Mouse (Mus musculus) frontal cortex, adult 2 months (tissue): ENCODE data around the gene Il34. TPM values are rescaled to one million over a fixed set of nuclear protein-coding genes. Genes with fewer than 3 reads are reported as not detected.

Experiments used
- DNase-seq, 2 experiments: peaks; one replicate each; pipeline ENCODE4 v3.0.0; 2022; ENCODE audit warnings: low spot score in 1 of 2; ENCODE audit errors: extremely low spot score in 1 of 2
- polyA plus RNA-seq: library from polyadenylated mRNA; depleted of rRNA; stranded (reverse); fragments of >200 nt; gene quantifications from 2 replicates; pipeline ENCODE4 v1.2.3, GENCODE M21; 2012

Il34 gene
- polyA plus RNA-seq, 1 experiment, result 119 TPM

- DNase-seq, result no peak
Observed at GRCm38 (mm10) chr8:110811793-110812192, 6.1 kb upstream of the Il34 start.

DNA sequence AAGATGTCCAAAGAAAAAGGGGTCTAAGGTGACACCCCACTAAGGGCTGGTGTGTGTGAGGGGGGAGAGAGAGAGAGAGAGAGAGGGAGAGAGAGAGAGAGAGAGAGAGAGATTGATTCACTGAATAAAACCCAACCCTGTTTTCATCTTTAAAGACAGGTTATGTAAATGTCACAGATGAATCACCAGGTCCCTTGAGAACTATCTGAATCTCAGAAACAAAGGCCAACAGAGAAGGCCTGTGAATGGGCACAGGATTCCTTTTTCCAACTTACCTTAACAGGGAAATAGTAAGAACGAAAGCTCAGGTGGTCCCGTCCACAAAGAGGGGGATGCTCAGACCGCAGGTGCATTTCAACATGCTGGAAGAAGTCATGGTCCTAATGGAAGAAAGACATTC is 5.4 kb upstream of the Il34 start:
- DNase-seq, result no peak

- no peak for DNase-seq
Observed at GRCm38 (mm10) chr8:110810481-110811065, 4.8 kb upstream of the Il34 start.

DNA sequence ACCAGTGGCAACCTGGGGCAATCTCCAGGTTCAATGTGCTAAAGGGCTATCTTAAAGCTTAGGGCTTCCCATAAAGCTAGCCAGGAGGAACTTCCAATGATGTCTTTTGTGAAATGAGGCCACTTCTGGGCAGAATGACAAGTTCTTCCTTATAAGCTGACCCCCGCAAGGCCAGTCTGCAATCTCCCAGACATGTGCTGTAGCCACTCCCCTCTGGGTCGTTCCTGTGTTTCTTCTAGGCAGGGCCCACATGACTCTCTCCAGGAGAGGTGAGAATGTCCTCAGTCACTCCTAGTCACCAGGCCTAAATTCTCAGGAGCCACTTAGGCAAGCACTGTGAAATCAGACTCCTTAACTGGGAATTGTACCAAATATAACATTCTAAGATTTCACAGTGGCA is 4.1 kb upstream of the Il34 start:
- no peak for DNase-seq

- peak in 1 of 2 experiments; percentile 65 for DNase-seq
Observed at GRCm38 (mm10) chr8:110808495-110809472, 3.1 kb upstream of the Il34 start.

- DNase-seq, result no peak
Observed at GRCm38 (mm10) chr8:110806146-110806545, 422 bp upstream of the Il34 start.

GRCm38 (mm10) chr8:110804825-110805514 is 754 bp downstream of the Il34 start:
- no peak for DNase-seq

- DNase-seq, result no peak
Observed at GRCm38 (mm10) chr8:110803856-110804255, 1.9 kb downstream of the Il34 start.

DNA sequence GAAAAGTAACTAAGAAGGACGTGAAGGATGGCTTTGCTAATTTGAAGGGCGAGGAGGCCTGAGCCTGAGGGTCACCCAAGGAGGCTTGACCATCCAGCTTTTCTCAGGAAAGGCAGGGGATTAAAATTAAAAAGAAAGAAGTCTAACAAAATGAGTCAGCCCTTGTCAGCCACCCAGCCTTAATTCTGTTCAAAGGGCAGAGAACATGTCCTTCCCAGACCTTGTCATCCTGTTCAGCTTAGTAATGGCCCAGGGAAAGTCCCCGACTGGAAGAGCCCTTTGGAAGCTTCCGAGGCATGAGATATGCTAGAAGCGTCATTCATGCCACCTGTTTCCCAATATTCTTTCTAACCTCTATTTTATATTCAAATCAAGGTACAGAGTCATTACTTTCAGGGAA is 2.7 kb downstream of the Il34 start:
- DNase-seq, result no peak

GRCm38 (mm10) chr8:110797086-110797485 is 8.6 kb downstream of the Il34 start:
- no peak for DNase-seq

DNA sequence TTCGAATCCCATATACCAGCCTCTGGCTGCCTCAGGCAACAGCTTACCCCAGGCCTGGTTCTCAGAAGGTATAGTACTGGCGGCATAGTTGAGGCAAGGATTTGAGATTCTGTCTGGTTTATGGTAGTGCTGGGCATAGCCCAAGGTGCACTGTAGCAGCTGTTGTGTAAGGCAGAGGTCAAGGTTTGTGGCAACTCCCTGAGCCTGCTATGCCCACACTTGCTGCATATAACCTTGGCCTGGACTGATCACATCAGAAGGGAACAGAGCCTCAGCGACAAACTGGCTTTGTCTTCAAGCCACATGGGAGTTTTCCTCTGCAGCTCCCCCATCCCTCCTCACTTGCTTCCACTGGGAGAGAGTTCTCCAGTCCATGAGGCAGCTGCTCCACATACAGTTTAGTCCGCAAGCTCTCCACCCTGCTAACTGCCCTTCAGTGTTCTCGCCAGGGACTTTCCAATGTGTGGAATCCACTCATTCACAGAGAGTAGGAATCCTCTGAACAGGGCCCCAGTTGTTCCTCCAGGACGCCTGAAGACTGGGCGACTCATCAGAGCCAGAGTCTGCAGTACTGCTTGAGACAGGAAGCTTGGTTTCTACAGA is 11.3 kb downstream of the Il34 start:
- no peak for DNase-seq

DNA sequence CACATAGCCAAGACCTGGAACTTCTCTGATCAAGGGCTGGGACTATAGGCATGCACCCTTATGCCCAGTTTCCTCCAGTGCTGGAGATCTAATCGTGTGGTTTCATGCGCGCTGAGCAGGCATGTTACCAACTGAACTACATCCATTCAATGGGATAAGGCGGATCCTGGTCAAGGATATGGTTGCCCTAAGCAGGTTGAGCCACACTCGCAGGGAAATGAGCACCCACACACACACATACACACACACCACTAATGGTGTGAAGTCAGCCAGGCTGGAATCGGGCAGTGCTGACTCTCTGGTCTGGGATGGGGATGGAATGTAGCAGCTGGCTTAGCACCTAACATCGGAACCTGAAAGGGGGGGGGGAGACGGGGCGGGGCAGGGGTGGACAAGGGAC is 11.8 kb downstream of the Il34 start:
- DNase-seq, result no peak

DNA sequence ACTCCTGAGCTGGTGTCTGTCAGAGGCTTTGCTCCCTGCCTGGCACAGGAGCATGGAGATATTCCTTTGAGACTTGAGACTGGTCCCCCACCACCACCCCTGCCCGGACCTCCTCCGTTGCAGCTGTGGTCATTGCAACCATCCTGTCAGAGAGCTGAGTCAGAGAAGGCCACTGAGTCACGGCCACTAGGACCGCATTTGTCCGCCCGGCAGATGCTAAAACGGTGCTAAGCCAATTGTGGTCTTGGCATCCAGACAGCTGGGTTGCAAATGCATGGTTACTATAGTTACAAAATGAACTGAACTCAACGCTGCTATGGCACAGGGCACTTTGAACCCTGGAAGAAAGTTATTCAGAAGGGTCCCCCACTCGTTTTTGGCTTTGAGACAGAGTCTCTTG is 12.2 kb downstream of the Il34 start:
- no peak for DNase-seq

DNA sequence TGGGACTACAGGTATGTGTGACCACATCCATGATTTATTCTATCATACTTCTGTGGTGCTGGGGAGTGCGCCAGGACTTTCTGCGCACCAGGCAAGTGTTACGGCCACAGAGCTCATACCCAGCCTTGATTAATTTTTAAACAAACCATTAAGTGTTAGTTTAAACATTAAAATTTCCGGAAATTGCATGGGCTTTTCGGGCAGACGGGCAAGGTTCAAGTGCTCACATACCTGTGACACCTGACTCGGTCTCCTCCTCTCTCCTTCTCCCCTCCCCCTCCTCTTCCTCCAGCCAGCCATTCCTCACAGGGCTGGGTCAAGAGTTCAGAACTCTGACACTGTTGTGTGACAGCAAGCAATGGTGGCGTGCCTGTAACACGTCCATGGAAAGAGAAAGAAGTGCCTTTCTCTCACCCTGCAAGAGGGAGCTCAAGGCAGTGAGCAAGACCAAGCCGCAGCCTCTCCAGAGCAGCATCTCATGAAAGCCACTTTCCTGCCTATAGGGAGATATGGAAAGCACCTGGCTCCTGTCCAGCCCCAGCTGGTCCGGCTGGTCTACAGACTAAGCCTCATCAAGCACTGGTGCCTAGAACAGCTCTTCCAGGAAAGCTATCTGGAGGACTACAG is 13.0 kb downstream of the Il34 start:
- no peak for DNase-seq

GRCm38 (mm10) chr8:110791164-110791563 is 14.6 kb downstream of the Il34 start:
- no peak for DNase-seq

GRCm38 (mm10) chr8:110790270-110790669 is 15.5 kb downstream of the Il34 start:
- DNase-seq, result no peak

- DNase-seq, result no peak
Observed at GRCm38 (mm10) chr8:110789571-110789970, 16.2 kb downstream of the Il34 start.

- no peak for DNase-seq
Observed at GRCm38 (mm10) chr8:110788981-110789380, 16.7 kb downstream of the Il34 start.

GRCm38 (mm10) chr8:110787411-110787954 is 18.2 kb downstream of the Il34 start:
- no peak for DNase-seq

GRCm38 (mm10) chr8:110786934-110787333 is 18.8 kb downstream of the Il34 start:
- no peak for DNase-seq
